Mouse (Mus musculus) kidney, embryonic 15.5 days (tissue): ENCODE measurements around the gene Cyth3. TPM values are rescaled to one million over a fixed set of nuclear protein-coding genes. Genes with fewer than 3 reads are reported as not detected.
A peak's percentile ranks its signal among the peaks of the same experiment; 100 is the strongest.

Experiments
- ATAC-seq: fragments of 200-750 bp; cut with Nextera tagmentation; replicated peaks from 2 replicates; pipeline ENCODE4 v1.8.0; 2017; ENCODE audit warnings: moderate TSS enrichment; ENCODE audit not compliant: low FRiP score
- H3K27ac ChIP-seq: fragments of 300-500 bp; sonication (generic); 2 replicates; pipeline ENCODE4 v1.5.1; 2015; ENCODE audit warnings: mild to moderate bottlenecking, inconsistent platforms
- H3K27me3 ChIP-seq: fragments of 300-500 bp; sonication (generic); 2 replicates; pipeline ENCODE4 v1.6.1; 2015; ENCODE audit warnings: inconsistent platforms
- H3K36me3 ChIP-seq: fragments of 300-500 bp; sonication (generic); 2 replicates; pipeline ENCODE4 v1.6.1; 2015; ENCODE audit warnings: inconsistent platforms
- H3K4me1 ChIP-seq: fragments of 300-500 bp; sonication (generic); 2 replicates; pipeline ENCODE4 v1.6.1; 2015; ENCODE audit warnings: inconsistent platforms
- H3K4me2 ChIP-seq: fragments of 300-500 bp; sonication (generic); 2 replicates; pipeline ENCODE4 v1.6.1; 2015; ENCODE audit warnings: moderate library complexity, mild to moderate bottlenecking, inconsistent platforms
- H3K4me3 ChIP-seq: fragments of 300-500 bp; sonication (generic); replicated peaks from 2 replicates; pipeline ENCODE4 v1.5.1; 2015; ENCODE audit warnings: mild to moderate bottlenecking, inconsistent platforms
- H3K9ac ChIP-seq: fragments of 300-500 bp; sonication (generic); 2 replicates; pipeline ENCODE4 v1.6.1; 2015; ENCODE audit warnings: mild to moderate bottlenecking, inconsistent platforms
- H3K9me3 ChIP-seq: fragments of 300-500 bp; sonication (generic); replicated peaks from 2 replicates; pipeline ENCODE4 v1.6.1; 2016; ENCODE audit warnings: inconsistent platforms
- WGBS: fragments of 180-500 bp; shearing (Covaris S2); methylation state at CpG from one replicate; pipeline ENCODE4 v1.1.7; 2015; ENCODE audit warnings: mixed read lengths; 5-methylcytosine and 5-hydroxymethylcytosine counted together
- polyA plus RNA-seq: library from polyadenylated mRNA; unstranded; fragments of >200 nt; fragmentation: Nextera tagmentation; extraction: Ambion mirVana; gene quantifications from 2 replicates; pipeline ENCODE4 v1.2.1, GENCODE M21; 2015

The Cyth3 gene
- polyA plus RNA-seq, 1 experiment from 2014 or later: 71.5 TPM

DNA sequence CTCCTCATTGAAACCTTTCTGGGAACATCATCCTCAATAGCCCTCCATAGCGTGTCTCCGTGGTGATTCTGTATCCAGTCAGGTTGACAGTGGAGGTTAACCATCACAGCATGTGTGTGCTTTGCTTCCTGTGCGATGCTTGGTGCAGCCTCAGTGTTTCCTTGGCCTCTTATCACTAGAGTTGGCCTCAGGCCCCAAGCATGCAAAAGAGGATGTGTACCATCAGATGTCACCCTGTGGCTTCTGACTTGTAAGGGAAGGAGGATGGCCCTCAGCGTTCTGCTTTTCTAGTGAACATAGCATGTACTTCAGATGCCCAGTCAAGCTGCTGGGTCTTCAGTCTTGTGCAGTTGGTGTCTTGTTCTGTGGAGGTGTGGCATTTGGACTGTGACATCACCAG, 76.2 kb downstream of the Cyth3 start:
- WGBS: 92% methylated on average over 4 of the region's 4 CpGs
- no peak for ATAC-seq
- no peaks in the 10 kb centered on the region for H3K27me3 ChIP-seq
- no peaks in the 10 kb centered on the region for H3K4me1 ChIP-seq
- H3K9me3 ChIP-seq: no peaks in the 10 kb centered on the region
- no peak overlapping the region for H3K4me2 ChIP-seq
- H3K27ac ChIP-seq: no peak overlapping the region
- peaks cover 93% of the 10 kb centered on the region for H3K36me3 ChIP-seq
- H3K4me3 ChIP-seq: no peak overlapping the region
- no peak overlapping the region for H3K9ac ChIP-seq

DNA sequence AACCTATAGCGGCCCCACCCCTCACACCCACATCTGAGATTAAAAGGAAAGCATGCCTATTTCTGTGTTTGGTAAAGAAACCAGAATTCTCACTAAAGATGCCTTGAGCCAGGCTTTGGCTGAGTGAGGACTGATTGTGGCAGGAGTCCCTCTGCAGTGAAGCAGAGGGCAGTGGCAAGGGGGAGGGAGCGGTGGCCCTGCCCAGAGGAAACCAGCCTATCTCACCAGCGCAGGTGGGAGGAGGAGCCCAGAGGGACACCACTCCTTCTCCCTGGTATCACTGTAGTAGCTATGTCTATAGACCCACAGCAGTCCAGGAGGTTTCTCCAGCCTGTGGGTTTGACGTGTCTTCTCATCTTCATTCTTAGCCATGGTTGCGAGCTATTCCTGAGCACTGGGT, 78.0 kb downstream of the Cyth3 start:
- Histone ChIP-seq H3K4me3 (no peak overlapping the region), H3K9ac (no peak overlapping the region), H3K4me1 (no peaks in the 10 kb centered on the region), H3K27ac (no peak overlapping the region), H3K4me2 (no peak overlapping the region), H3K9me3 (no peaks in the 10 kb centered on the region), H3K36me3 (peaks cover 92% of the 10 kb centered on the region), H3K27me3 (no peaks in the 10 kb centered on the region)
- ATAC-seq: 0 out of 2 replicates have a peak, but pooled peaks have one; percentile 61
- 89% methylated on average over 5 of the region's 5 CpGs for WGBS

DNA sequence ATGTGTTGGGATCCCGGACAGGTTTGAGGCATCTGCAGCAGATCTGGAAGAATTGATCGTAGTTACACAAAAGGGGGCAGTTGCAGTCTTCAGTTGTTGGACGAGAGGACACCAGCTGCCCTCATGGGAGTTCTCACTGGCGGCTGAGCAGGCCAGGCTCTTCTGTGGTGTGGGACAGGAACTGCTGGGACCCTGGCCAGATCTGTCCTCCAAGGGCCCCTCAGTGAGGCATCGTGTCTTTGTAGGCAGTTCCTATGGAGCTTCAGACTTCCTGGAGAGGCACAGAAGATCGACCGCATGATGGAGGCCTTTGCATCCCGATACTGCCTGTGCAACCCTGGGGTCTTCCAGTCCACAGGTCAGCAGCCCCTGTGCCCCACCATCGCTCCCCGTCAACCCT, 78.8 kb downstream of the Cyth3 start:
- Histone ChIP-seq H3K27ac (no peak overlapping the region), H3K4me2 (no peak overlapping the region), H3K27me3 (no peaks in the 10 kb centered on the region), H3K9ac (no peak overlapping the region), H3K4me1 (no peaks in the 10 kb centered on the region), H3K9me3 (no peaks in the 10 kb centered on the region), H3K36me3 (peaks cover 92% of the 10 kb centered on the region), H3K4me3 (no peak overlapping the region)
- ATAC-seq: no peak
- 85% methylated on average over 10 of the region's 10 CpGs for WGBS

DNA sequence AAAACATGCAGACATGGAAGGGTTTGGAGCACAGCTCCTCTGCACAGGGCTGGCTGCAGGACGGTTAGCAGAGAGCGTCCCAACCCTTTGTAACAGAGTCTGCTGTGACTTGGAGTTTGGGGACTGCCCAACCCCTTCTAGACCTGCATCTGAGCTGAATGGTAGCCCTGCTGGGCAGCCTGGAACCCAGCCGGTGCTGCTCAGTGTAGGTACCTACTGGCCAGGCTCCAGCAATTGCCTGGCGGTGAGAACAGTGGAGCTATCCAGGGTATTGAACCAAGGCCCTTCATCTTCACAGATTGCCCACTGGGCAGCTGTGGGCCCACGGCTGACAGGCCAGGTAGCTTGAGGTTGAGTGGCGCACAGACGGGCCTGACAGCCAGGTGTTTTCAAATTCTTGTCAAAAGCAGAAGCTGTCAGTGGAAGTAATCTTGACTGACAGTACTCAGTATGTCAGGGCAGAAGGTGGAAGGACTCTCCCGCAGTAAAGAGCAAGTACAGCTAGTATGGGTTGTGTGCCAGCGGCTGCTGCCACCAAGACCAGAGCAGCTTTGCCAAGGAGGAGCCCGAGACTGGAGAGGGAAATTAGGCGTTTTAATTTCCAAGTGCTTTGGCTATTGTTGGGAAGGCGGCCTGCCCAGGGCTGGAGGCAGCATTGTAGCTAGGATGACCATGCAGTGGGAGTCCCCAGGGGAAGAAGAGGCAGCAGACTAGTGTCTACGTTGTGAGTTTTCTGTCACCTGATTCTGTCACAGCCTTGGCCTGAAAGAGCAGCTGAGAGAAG, 82.8 kb downstream of the Cyth3 start:
- H3K9me3 ChIP-seq: no peaks in the 10 kb centered on the region
- WGBS: 75% methylated on average over 13 of the region's 13 CpGs
- H3K9ac ChIP-seq: no peak overlapping the region
- no peaks in the 10 kb centered on the region for H3K4me1 ChIP-seq
- no peaks in the 10 kb centered on the region for H3K27me3 ChIP-seq
- H3K27ac ChIP-seq: peak overlapping the region; percentile 28; the same call in 1 of the 2 replicates
- H3K36me3 ChIP-seq: peaks cover 91% of the 10 kb centered on the region
- no peak overlapping the region for H3K4me2 ChIP-seq
- no peak for ATAC-seq
- H3K4me3 ChIP-seq: no peak overlapping the region

DNA sequence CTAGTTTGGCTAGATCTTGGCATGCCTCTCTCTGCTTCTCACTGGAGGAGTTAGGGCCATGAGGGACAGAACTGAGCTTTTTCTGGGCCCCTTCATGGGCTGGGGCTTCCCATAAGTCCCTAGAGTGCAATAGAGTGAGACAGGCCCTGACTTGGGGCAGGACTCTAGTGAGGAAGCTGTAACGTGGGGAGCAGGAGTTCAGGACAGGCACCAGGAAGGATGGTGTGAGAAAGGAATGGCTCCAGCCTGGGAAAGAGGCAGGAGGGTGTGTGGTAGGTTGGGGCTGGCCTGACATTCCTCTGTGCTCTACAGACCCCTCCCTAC, 83.4 kb downstream of the Cyth3 start:
- Histone ChIP-seq H3K4me3 (no peak overlapping the region), H3K36me3 (peaks cover 96% of the 10 kb centered on the region), H3K4me1 (no peaks in the 10 kb centered on the region), H3K9ac (no peak overlapping the region), H3K9me3 (no peaks in the 10 kb centered on the region), H3K27ac (peak overlapping the region; percentile 28; the same call in 1 of the 2 replicates), H3K27me3 (no peaks in the 10 kb centered on the region), H3K4me2 (no peak overlapping the region)
- ATAC-seq: no peak
- WGBS: 50% methylated on average over 1 of the region's 1 CpGs

DNA sequence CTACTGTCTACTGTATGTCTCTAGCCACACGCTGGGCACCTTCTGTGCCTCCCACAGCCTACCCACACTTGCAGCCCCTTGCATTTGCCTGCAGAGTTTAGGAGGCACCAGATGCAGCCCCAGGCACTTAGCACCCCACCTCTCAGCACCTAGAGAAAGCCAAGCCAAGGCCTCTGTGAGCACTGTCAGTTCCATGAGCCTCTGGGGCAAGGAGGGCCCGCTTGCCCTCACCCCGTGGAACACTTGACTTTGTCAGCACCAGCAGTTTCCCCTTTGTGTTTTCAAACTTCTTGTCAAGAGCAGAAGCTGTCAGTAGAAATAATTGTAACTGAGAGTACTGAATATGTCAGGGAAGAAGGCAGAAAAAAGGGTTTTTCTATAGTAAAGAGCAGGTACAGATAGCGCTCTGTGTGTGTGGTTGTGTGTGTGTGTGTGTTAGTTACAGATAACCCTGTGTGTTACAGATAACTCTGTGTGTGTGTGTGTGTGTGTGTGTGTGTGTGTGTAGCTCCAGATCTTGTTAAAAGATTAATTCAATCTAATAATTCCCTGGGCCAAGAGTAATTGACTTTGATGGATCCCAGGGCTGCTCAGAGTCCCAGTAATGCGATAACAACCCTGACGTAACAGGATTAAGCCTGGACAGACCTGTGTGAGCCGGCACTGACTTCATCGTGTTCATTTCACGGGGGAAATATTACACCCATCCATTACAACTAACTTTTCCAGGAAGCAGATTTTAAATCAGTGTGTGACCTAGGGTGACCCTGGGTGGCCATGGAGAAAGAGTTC, 84.0 kb downstream of the Cyth3 start:
- Histone ChIP-seq H3K4me3 (no peak overlapping the region), H3K4me2 (no peak overlapping the region), H3K36me3 (peaks cover 96% of the 10 kb centered on the region), H3K27me3 (no peaks in the 10 kb centered on the region), H3K9ac (no peak overlapping the region), H3K27ac (0 out of 2 replicates have a peak overlapping the region, but pooled peaks have one; percentile 28), H3K9me3 (no peaks in the 10 kb centered on the region), H3K4me1 (no peaks in the 10 kb centered on the region)
- no peak for ATAC-seq
- 73% methylated on average over 9 of the region's 9 CpGs for WGBS

DNA sequence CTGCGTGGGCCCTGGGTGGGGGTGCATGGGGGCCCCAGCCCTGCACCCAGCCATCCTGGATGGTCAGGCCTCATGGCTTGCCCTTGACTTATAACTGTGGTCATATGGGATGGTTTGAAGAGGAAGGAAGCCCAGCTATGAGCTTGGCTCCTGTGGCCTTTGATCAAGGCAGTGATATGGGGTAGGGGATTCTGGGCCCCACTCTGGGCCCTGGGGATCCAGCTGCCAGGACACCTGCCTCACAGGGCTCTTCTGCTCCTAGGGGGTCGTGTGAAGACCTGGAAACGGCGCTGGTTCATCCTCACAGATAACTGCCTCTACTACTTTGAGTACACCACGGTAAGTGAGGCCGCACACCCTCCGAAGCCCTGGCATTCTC, 84.6 kb downstream of the Cyth3 start:
- 85% methylated on average over 7 of the region's 7 CpGs for WGBS
- H3K27me3 ChIP-seq: no peaks in the 10 kb centered on the region
- no peaks in the 10 kb centered on the region for H3K4me1 ChIP-seq

DNA sequence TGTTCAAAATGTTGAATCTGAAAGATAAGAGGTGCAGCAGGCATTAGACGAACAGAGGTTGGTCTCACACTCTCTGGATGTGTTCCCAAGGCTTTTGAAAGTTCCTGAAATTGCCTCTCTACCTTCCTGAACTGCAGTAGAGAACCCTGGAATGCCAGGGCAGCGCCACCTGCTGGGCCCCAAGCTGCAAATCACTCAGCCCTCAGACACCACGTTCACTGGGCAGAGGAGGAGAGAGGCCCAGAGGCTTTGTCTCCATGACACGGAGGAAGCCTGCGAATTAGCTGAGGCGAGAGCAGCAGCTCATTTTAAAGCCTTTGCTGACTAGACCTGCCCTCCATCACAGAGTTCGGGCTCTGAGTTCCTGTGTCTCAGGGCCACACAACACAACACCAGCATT, 89.1 kb downstream of the Cyth3 start:
- no peak overlapping the region for H3K9ac ChIP-seq
- WGBS: 12% methylated on average over 7 of the region's 7 CpGs
- H3K27ac ChIP-seq: no peak overlapping the region
- no peaks in the 10 kb centered on the region for H3K9me3 ChIP-seq
- peaks cover 98% of the 10 kb centered on the region for H3K36me3 ChIP-seq
- no peaks in the 10 kb centered on the region for H3K27me3 ChIP-seq
- H3K4me3 ChIP-seq: no peak overlapping the region
- ATAC-seq: peak; percentile 69; the same call in 1 of the 2 replicates
- no peaks in the 10 kb centered on the region for H3K4me1 ChIP-seq
- no peak overlapping the region for H3K4me2 ChIP-seq

More for the DNA sequence above, 84.6 kb downstream of the Cyth3 start:
- no peak for ATAC-seq
- Histone ChIP-seq H3K9me3 (no peaks in the 10 kb centered on the region), H3K4me2 (no peak overlapping the region), H3K9ac (no peak overlapping the region), H3K36me3 (peaks cover 95% of the 10 kb centered on the region), H3K4me3 (no peak overlapping the region), H3K27ac (0 out of 2 replicates have a peak overlapping the region, but pooled peaks have one; percentile 5)

DNA sequence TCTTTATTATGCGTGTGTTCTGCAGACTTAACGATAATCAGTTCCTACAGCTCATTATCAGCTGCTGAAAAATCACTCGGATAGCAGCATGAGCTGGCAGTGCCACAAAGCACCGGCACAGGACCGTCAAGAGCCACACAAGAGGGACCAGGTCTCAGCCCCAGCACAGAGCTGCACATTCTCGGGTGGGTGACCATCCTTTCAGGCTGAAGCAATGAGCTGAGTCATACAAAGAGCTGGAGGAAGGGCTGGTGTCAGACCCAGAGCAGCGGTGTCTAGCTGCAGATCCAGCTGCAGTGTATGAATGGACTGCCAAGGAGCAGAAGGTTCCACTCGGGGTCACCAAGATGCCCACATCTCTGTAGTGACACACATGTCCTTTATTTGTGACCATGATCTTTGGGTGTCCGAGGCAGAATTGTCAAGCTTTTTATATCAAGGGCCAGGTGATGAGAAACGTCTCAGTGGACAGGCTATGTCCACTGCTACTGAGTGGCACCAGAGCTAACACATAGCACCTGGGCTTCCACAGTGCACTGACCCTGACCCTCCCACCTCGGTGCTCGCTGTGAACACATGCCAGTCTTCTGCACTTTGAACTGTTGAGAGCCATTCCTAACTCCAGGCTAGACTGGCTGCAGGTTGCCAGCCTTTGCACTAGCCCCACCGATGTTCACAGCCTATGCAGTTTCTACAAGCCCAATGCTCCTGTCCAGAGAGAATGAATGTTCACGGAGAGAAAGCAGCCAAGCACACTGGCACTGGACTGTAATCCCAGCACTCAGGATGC, 90.0 kb downstream of the Cyth3 start:
- H3K36me3 ChIP-seq: peaks cover 98% of the 10 kb centered on the region
- no peak overlapping the region for H3K4me2 ChIP-seq
- H3K4me3 ChIP-seq: no peak overlapping the region
- no peak overlapping the region for H3K9ac ChIP-seq
- H3K4me1 ChIP-seq: no peaks in the 10 kb centered on the region
- 81% methylated on average over 14 of the region's 14 CpGs for WGBS
- H3K27ac ChIP-seq: no peak overlapping the region
- H3K27me3 ChIP-seq: no peaks in the 10 kb centered on the region
- H3K9me3 ChIP-seq: no peaks in the 10 kb centered on the region
- no peak for ATAC-seq

DNA sequence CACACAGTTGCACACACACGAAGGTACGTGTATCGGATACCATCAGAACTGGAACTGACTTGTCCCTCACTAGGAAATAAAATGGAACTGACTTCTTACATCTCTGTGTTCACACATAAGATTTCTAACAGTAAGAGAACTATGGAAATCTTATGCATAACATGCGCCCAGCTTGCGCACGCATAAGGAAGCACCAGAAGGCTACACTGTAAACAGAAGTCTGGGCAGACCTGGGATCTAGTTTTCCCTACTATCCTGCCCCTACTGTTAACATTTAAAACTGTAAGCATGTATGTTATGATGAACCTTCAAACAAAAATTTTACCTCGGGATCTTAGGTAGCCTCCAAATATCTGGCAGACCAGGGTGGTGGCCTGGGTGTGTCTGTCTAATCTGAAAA, 99.7 kb downstream of the Cyth3 start:
- Histone ChIP-seq H3K27me3 (no peaks in the 10 kb centered on the region), H3K4me3 (no peak overlapping the region), H3K4me2 (no peak overlapping the region), H3K27ac (no peak overlapping the region), H3K9me3 (no peaks in the 10 kb centered on the region), H3K4me1 (no peaks in the 10 kb centered on the region), H3K36me3 (peaks cover 100% of the 10 kb centered on the region), H3K9ac (no peak overlapping the region)
- WGBS: 95% methylated on average over 7 of the region's 7 CpGs
- no peak for ATAC-seq

DNA sequence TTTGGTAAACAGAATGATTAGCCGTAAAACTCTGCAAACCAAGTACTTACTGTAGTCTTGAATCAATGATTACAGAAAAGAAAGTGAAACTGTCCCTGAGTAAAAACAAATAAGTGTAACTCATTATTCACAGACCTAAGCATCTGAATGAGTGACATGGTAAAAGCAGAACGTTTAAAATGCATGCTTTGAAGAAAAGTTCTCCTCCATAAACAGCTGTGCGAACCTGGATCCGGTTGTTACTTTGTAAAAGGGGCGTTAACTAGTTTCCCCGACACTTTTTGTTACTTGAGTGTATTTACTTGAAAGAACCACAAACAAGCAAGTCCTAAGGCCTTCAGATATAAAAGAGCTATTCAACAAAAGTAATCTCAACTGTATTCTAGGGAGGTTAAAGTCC, 108.7 kb downstream of the Cyth3 start:
- peak overlapping the region; percentile 87 for H3K4me2 ChIP-seq
- H3K4me3 ChIP-seq: peak overlapping the region; percentile 99
- 0 out of 2 replicates have a peak overlapping the region, but pooled peaks have one; percentile 92 for H3K27ac ChIP-seq
- H3K4me1 ChIP-seq: peaks cover 23% of the 10 kb centered on the region
- peak overlapping the region; percentile 99 for H3K9ac ChIP-seq
- no peaks in the 10 kb centered on the region for H3K9me3 ChIP-seq
- no peaks in the 10 kb centered on the region for H3K27me3 ChIP-seq
- H3K36me3 ChIP-seq: peaks cover 17% of the 10 kb centered on the region
- 9% methylated on average over 6 of the region's 6 CpGs for WGBS
- ATAC-seq: no peak
